Mouse (Mus musculus) CH12F3 (cell line): Measurements from ENCODE around the gene Plce1.

Experiments used
- in situ Hi-C: fragments of 300-500 bp; cut with MboI; formaldehyde crosslinking; loops from 2 replicates; pipeline ENCODE4 v1.14.3; 2020; ENCODE audit warnings: low sequenced_read_pairs

The Plce1 gene

GRCm38 (mm10) chr19:38480731-38481621 is at the start of gene Plce1:
Gene Plce1, plus strand, starts transcription at chr19:38481109.
- in situ Hi-C loops: no loop called here

DNA sequence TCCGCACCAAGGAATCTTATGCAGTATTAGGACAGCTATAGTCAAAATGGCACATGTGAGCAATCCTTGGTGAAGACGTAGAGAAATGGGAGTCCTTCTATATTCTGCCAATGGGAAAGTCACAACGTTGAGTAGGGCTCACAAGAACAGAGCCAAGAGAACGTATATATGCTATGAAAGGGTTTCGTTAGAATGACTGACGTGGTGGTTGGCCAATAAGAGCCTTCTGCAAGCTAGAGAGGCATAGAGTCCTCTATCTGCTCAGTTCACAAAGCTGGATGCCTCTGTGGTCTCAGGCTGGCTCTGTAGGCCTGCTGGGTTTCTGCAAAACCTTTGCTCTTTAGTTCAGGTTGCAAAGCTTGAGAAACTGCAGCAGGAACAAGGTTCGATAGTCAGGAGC is 49.6 kb upstream of the Plce1 start:
- in situ Hi-C loops: no loop called here

- in situ Hi-C loops: no loop called here
Measured at GRCm38 (mm10) chr19:38432021-38432420, 48.9 kb upstream of the Plce1 start.

DNA sequence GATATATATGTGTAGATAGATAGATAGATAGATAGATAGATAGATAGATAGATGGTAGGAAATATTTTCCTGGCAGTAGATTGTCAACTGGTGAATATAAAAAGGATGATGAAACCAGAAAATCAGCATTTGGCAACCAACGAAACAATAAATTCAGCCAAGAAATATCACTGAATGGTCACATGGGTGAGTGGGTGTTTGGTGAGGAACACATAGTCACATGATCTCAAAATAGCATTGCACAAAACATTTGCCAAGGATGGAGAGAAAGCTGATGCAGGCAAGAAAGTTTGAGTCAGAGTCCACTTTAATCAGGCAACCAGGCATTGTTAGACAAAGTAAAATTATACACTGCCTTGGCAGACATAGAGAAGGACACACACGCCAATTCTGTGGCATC is 47.5 kb upstream of the Plce1 start:
- in situ Hi-C loops: no loop called here

DNA sequence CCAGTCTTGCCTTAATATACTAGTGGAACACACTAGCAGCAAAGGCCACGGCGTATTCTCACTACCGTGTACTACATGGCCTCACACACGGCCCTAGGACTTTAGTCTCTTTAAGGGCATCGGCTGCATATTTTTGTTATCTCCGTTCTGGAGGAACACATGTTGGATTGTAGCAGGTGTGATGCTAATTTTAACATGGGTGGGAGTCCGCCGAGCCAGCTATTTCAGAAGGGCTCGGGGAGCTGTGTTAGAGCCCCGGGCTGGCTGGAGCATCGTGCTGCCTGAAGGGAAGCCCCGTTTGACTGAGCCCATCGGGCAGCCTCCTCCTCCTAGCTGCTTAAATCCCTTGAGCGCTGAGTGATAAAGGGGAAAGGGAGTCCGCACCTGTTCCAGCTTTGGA is 45.7 kb upstream of the Plce1 start:
- in situ Hi-C loops: no loop called here

GRCm38 (mm10) chr19:38441860-38442259 is 39.0 kb upstream of the Plce1 start:
- in situ Hi-C loops: no loop called here

DNA sequence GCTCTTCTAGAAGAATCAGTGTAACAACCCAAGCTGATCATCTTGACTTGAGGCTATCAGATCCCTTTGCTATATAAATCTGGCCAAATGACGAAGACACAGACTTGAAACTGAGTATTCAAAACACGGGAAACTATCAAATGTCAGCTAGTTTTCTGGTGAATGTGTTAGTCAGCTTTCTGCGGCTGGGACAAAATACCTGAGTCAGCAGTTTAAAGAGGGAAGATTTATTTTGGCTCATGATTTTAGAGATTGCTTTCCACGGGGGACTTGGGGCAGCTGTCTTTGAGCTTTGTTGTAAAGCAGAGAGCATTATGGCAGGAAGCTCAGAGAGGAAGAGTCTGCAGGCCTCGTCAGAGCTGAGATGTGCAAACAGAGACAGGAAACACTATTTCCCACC is 35.2 kb upstream of the Plce1 start:
- in situ Hi-C loops: no loop called here

- in situ Hi-C loops: no loop called here
Measured at GRCm38 (mm10) chr19:38455228-38455627, 25.7 kb upstream of the Plce1 start.

DNA sequence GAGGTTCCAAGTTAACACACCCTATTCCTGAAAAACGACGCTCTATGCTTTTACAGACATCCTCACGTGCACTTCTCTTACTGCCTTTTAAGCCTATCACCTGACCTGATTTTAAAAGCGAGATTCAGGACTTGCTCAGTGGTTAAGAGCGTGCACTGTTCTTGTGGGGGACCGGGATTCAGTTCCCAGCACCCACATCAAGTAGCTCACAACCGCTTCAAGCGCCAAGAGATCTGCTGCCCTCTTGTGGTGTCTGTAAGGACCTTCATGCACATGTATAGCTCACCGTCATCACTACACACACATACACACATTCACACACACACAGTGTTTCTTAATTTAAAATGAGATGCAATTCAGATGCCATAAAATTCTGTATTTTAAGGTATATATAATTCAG is 21.9 kb upstream of the Plce1 start:
- in situ Hi-C loops: no loop called here

GRCm38 (mm10) chr19:38460696-38461095 is 20.2 kb upstream of the Plce1 start:
- in situ Hi-C loops: no loop called here

GRCm38 (mm10) chr19:38470257-38470893 is 10.5 kb upstream of the Plce1 start:
- in situ Hi-C loops: no loop called here

- in situ Hi-C loops: no loop called here
Measured at GRCm38 (mm10) chr19:38475394-38475793, 5.5 kb upstream of the Plce1 start.

GRCm38 (mm10) chr19:38478286-38478685 is 2.6 kb upstream of the Plce1 start:
- in situ Hi-C loops: no loop called here

DNA sequence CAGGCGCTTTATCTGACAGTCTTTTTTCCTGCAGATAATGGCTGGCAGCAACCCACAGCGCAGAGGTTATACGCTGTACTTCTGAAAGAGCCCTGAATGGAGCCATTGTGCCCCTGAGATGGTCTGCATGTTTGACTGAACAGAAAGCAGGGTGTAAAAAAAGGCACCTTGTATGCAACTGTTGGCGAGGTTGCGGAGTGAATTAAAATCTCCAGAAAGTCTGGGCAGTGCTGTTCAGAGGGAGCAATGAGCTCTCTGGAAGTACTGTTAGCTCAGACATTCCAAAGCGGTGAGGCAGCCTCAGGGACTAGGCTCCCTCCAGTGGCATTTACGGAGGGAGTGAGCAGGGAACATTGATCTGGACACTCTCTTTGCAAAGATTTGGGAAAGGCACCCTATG is 2.0 kb upstream of the Plce1 start:
- in situ Hi-C loops: no loop called here

DNA sequence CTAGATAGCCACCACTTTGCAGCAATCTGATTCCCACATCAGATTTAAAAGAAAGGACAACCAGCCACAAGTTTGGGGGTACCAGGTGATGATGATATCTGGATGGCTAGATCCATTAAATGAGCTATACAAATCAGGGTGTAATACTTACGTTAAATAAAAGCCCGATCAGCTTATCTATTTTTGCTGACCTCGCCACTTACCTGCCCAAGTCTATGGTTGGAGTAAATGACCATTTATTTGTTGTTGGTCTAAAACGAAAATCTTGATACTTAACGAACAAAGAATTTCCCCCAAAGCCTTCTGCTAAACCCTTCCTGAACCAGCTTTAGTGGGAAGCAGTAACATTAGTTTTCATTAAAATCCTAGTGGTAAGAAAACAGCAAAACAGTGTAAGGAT is 1.4 kb upstream of the Plce1 start:
- in situ Hi-C loops: no loop called here

DNA sequence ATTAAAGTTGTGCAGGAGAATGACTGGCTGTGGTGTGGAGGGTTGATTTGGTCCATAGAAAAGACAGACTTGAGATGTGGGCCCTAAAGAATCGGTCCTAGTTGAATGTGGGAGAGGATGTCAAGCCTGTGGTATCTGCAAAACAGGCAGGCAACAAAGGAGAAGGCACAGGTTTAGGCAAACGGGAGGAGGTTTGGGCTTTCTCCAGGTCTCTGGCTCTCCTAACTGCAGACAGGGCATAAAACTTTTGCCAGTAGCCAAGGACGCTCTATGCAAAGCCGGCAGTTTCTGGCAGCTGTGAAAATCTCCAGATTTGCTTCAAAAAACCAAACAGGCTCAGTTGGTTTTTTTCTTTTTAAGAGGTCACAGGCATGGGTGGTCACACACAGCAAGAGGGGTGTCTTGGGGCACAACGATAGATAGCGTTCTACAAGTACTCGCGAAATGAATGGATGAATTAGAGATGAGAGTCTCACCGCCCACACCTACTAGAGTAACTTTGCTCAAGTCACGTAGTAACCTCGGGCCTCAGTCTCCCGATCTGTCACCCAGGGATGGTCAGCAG is 671 bp upstream of the Plce1 start:
- in situ Hi-C loops: no loop called here

DNA sequence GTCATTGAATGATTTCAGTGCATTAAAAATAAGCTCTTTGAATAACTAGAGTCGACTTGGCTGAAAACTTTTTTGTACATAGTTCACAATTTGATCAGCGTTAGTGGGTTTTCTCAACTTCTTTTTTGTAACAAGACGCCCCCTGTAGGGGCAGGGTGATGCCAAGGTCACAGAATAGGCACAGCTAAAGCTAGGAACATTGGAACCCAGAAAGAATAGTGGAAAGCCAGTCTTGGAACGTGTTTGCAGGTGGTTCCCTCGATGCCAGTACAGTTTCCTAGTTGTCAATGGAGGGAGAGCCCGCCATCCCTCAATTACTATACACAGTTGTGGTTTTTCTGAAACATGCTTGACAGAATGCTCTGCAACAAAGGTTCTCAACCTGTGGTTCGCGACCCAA is 997 bp downstream of the Plce1 start:
- in situ Hi-C loops: no loop called here

- in situ Hi-C loops: no loop called here
Measured at GRCm38 (mm10) chr19:38482406-38483181, 1.7 kb downstream of the Plce1 start.

DNA sequence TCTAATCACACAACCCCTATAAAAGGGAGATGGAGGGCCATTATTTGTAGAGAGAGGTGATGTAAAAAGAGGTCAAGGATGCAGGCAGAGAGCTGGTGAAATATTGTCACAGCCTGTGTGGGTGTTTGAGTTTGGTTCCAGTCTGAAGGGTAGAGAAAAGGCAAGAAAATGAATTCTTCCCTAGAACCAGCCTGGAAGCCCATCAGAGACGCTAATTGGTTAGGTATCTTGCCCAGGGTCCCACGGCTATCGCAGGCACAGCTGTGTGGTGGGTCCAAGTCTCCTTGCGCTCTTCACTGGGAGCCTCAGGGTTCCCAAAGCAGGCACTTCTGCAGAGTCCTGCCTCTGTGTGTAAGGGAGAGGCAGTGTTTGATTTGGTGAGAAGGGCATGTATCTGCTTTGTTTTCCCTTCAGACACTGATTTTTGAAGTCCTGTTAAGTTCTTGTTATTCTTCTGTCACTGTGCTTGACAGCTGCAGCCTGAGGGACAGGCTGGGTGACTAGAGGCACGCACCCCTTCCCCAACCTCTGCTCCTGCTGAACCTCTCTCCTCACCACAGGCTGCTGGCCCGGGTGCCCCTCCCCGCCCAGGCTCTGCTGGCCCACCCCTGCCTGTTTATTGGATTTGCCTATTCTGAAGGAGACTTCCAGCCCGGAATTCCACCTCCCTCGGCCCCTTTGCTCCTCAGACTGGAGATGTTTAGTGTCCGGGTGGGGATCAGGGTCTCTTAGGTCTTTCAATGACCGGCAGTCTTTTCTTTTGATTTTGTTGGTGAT is 5.1 kb downstream of the Plce1 start:
- in situ Hi-C loops: no loop called here

DNA sequence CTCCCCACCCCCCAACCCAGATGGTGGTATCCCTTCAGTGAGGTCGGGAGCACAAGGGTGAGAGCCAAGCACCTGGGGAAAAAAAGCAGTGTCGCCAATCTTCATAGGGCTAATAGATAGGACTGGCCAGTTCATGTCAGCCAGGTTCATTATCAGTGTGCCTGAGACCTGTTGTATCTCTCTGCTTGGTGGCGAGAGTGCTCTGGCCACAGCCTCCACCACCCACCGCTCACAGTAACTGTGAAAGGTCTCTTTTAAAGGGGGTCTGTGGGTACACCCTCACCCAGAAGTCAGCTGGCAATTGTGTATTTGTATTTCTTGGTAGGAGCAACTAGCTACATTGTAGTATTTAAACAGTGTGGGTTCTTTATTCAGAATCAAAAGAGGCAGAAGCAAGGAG is 6.6 kb downstream of the Plce1 start:
- in situ Hi-C loops: no loop called here
